In genomic region chr7:99352526-99353400, GRCm38 (mm10) we compare ENCODE assay signal across 8 mouse cellular contexts. TPM values are rescaled to one million over a fixed set of nuclear protein-coding genes. Genes with fewer than 3 reads are reported as not detected.
A peak's percentile ranks its signal among the peaks of the same experiment; 100 is the strongest.
DNase-seq lines count a peak whose midpoint lies in the region; ATAC-seq lines count a peak whose summit lies in the region.

Gene Serpinh1 (minus strand): TSS chr7:99353239.

- H3K9me3 ChIP-seq in intestine, embryonic 15.5 days, result no peaks in the 10 kb centered on the region
- H3K9me3 ChIP-seq in limb, embryonic 12.5 days, result no peaks in the 10 kb centered on the region
- no peaks in the 10 kb centered on the region for H3K9me3 ChIP-seq in midbrain, embryonic 15.5 days

- DNase-seq in cerebellum, adult 9-11 months, result peak; percentile 30
- no peak for DNase-seq in cerebellum, adult 11 months
- DNase-seq in embryo, embryonic 10.5 days (ENCODE audit: low spot score), result peak; percentile 94
- DNase-seq in gonadal fat pad, adult 2 months (ENCODE audit: low read depth), result no peak
- peak; percentile 80 for DNase-seq in testis, postnatal 14 days (ENCODE audit: low spot score)

- ATAC-seq in intestine, embryonic 15.5 days, result peak; percentile 83
- ATAC-seq in limb, embryonic 12.5 days (ENCODE audit: insufficient number of reproducible peaks, insufficient read depth, low FRiP score, low TSS enrichment, low read depth), result peak; percentile 86
- peak; percentile 25; the same call in 1 of the 2 replicates for ATAC-seq in midbrain, embryonic 15.5 days (replicated peaks)

- peak within 1 kb of the TSS; percentile 88 for H3K27ac ChIP-seq in intestine, embryonic 15.5 days
- peak within 1 kb of the TSS; percentile 99 for H3K27ac ChIP-seq in limb, embryonic 12.5 days
- peak within 1 kb of the TSS; percentile 72 for H3K27ac ChIP-seq in midbrain, embryonic 15.5 days

- WGBS in intestine, embryonic 15.5 days, result under 1% methylated on average over 35 of the region's 35 CpGs
- 2% methylated on average over 34 of the region's 35 CpGs for WGBS in limb, embryonic 12.5 days
- 3% methylated on average over 35 of the region's 35 CpGs for WGBS in midbrain, embryonic 15.5 days

- peak within 1 kb of the TSS; percentile 77 for H3K9ac ChIP-seq in intestine, embryonic 15.5 days
- peak within 1 kb of the TSS; percentile 98 for H3K9ac ChIP-seq in limb, embryonic 12.5 days (replicated peaks)
- peak within 1 kb of the TSS; percentile 26 for H3K9ac ChIP-seq in midbrain, embryonic 15.5 days

- H3K4me1 ChIP-seq in intestine, embryonic 15.5 days (replicated peaks), result peaks cover 61% of the 10 kb centered on the region
- H3K4me1 ChIP-seq in limb, embryonic 12.5 days (replicated peaks), result peaks cover 72% of the 10 kb centered on the region
- H3K4me1 ChIP-seq in midbrain, embryonic 15.5 days, result peaks cover 62% of the 10 kb centered on the region

- peak within 1 kb of the TSS; percentile 70 for H3K4me2 ChIP-seq in intestine, embryonic 15.5 days (replicated peaks)
- peak within 1 kb of the TSS; percentile 96 for H3K4me2 ChIP-seq in limb, embryonic 12.5 days
- peak within 1 kb of the TSS; percentile 49 for H3K4me2 ChIP-seq in midbrain, embryonic 15.5 days

- H3K27me3 ChIP-seq in intestine, embryonic 15.5 days (replicated peaks), result no peaks in the 10 kb centered on the region
- no peaks in the 10 kb centered on the region for H3K27me3 ChIP-seq in limb, embryonic 12.5 days
- H3K27me3 ChIP-seq in midbrain, embryonic 15.5 days (replicated peaks), result no peaks in the 10 kb centered on the region

- H3K4me3 ChIP-seq in intestine, embryonic 15.5 days (replicated peaks), result peak within 1 kb of the TSS; percentile 64
- peak within 1 kb of the TSS; percentile 83 for H3K4me3 ChIP-seq in limb, embryonic 12.5 days (replicated peaks)
- peak within 1 kb of the TSS; percentile 32 for H3K4me3 ChIP-seq in midbrain, embryonic 15.5 days

- peaks cover 14% of the 10 kb centered on the region for H3K36me3 ChIP-seq in intestine, embryonic 15.5 days
- H3K36me3 ChIP-seq in limb, embryonic 12.5 days, result peaks cover 21% of the 10 kb centered on the region
- H3K36me3 ChIP-seq in midbrain, embryonic 15.5 days (replicated peaks), result no peaks in the 10 kb centered on the region

RNA-seq across cellular contexts. Expression of gene Serpinh1, which starts in this region (rescaled TPM):
- 283 and 502 TPM in 2 replicates for polyA plus RNA-seq in gonadal fat pad, adult 2 months (2012; rRNA removed)
- 1,021 and 1,056 TPM in 2 replicates for polyA plus RNA-seq in intestine, embryonic 15.5 days (2015; fragmentation: Nextera tagmentation; extraction: Ambion mirVana)
- 1,189 and 1,266 TPM in 2 replicates for polyA plus RNA-seq in limb, embryonic 12.5 days (2016; fragmentation: Nextera tagmentation; extraction: Ambion mirVana)
- 235 and 259 TPM in 2 replicates for polyA plus RNA-seq in midbrain, embryonic 15.5 days (2015; fragmentation: Nextera tagmentation; extraction: Ambion mirVana)

Comparison
In these comparisons a context has a peak if more than half of its experiments do, and no peak if none do; other contexts are left out.
1. DNase-seq: peak in cerebellum, adult 9-11 months (single experiment), embryo, embryonic 10.5 days (single experiment) and testis, postnatal 14 days (single experiment); none in cerebellum, adult 11 months (single experiment) and gonadal fat pad, adult 2 months (single experiment).
2. ATAC-seq: peak in every context shown above with its lines; median percentile 86 in limb, embryonic 12.5 days; 83 in intestine, embryonic 15.5 days; 25 in midbrain, embryonic 15.5 days.
3. H3K4me3 ChIP-seq: peak in every context shown above with its lines; median percentile 83 in limb, embryonic 12.5 days; 64 in intestine, embryonic 15.5 days; 32 in midbrain, embryonic 15.5 days.
4. H3K9ac ChIP-seq: peak in every context shown above with its lines; median percentile 98 in limb, embryonic 12.5 days; 77 in intestine, embryonic 15.5 days; 26 in midbrain, embryonic 15.5 days.
5. Peak in every context shown above with its lines, with median percentiles within 50 percentile points of each other: H3K27ac ChIP-seq and H3K4me2 ChIP-seq.